Comparison of ENCODE assay signal across 8 mouse cellular contexts in the genomic region with DNA sequence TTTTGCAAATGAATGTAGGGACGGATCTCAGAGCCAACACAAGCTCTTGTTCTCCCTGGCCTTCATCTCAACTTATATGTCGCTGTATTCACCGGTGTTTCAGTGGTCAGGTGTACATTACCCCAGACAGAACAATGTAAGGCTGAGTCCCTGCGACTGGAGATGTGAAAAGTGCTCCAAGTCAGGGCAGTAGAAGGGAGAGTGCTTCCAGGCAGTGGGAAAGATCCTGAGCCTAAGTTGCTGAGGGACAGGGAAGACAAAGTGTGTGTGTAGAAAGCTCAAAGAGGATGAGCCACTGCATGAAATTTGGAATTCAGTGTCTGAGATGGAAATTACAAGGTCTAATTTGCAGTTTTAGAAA. TPM values are rescaled to one million over a fixed set of nuclear protein-coding genes. Genes with fewer than 3 reads are reported as not detected.
DNase-seq lines count a peak whose midpoint lies in the region; ATAC-seq and TF ChIP-seq lines count a peak whose summit lies in the region.

No protein-coding gene starts in this region.

- no peak for DNase-seq in heart, adult 2 months
- DNase-seq in heart, adult 18-20 months: no peak
- DNase-seq in CH12.LX (ENCODE audit: extremely low read depth) (no peak), adipocyte (ENCODE audit: low spot score) (no peak)
- no peak for DNase-seq in adrenal gland, postnatal 14 days
- DNase-seq in frontal cortex, adult 2 months (ENCODE audit: extremely low spot score in 1 of 2, low spot score in 1 of 2): no peak

- H3K4me3 ChIP-seq in heart, adult 2 months: peak overlapping the region; percentile 81
- peak overlapping the region; percentile 89 to 97 (median 92) for H3K4me3 ChIP-seq in CH12.LX (replicated peaks in 1 of 3; ENCODE audit: low read depth in 2 of 3, low read length in 2 of 3, poor library complexity in 1 of 3)
- H3K4me3 ChIP-seq in forebrain, embryonic 16.5 days (replicated peaks; ENCODE audit: low read length): peak overlapping the region; percentile 95
- H3K4me3 ChIP-seq in liver, embryonic 15.5 days (replicated peaks): peak overlapping the region; percentile 79

- ATAC-seq in forebrain, embryonic 16.5 days: no peak
- no peak for ATAC-seq in liver, embryonic 15.5 days (ENCODE audit: insufficient read depth)

- H3K79me2 ChIP-seq in heart, adult 2 months (replicated peaks; ENCODE audit: control insufficient read depth, insufficient read depth, low read length): peaks cover 2% of the 10 kb centered on the region
- peaks cover 39% of the 10 kb centered on the region for H3K79me2 ChIP-seq in CH12.LX (replicated peaks; ENCODE audit: control insufficient read depth, extremely low read depth, insufficient read depth, poor library complexity, severe bottlenecking)

- peak overlapping the region; percentile 79 for H3K9ac ChIP-seq in heart, adult 2 months (ENCODE audit: low read depth, low read length)
- H3K9ac ChIP-seq in CH12.LX (ENCODE audit: insufficient read depth, low read depth): peak overlapping the region; percentile 70
- peak overlapping the region; percentile 87 for H3K9ac ChIP-seq in forebrain, embryonic 16.5 days (replicated peaks; ENCODE audit: low read depth, low read length)
- H3K9ac ChIP-seq in liver, embryonic 15.5 days: peak overlapping the region; percentile 84

- H3K27me3 ChIP-seq in heart, adult 2 months (ENCODE audit: control insufficient read depth, insufficient read depth, low read length): no peaks in the 10 kb centered on the region
- no peaks in the 10 kb centered on the region for H3K27me3 ChIP-seq in CH12.LX (replicated peaks)
- no peaks in the 10 kb centered on the region for H3K27me3 ChIP-seq in forebrain, embryonic 16.5 days (replicated peaks; ENCODE audit: control insufficient read depth, insufficient read depth, low read length)
- no peaks in the 10 kb centered on the region for H3K27me3 ChIP-seq in liver, embryonic 15.5 days

- no peaks in the 10 kb centered on the region for H3K36me3 ChIP-seq in heart, adult 2 months (ENCODE audit: control insufficient read depth, insufficient read depth, low read length)
- H3K36me3 ChIP-seq in CH12.LX (replicated peaks in 1 of 2; ENCODE audit: control insufficient read depth in 1 of 2, insufficient read depth in 1 of 2, low read length in 1 of 2): peaks cover 3 to 20% of the 10 kb centered on the region in 2 experiments
- no peaks in the 10 kb centered on the region for H3K36me3 ChIP-seq in forebrain, embryonic 16.5 days (ENCODE audit: control insufficient read depth, insufficient read depth)
- peaks cover 5% of the 10 kb centered on the region; the same call in 1 of the 2 replicates for H3K36me3 ChIP-seq in liver, embryonic 15.5 days (replicated peaks)

- TF ChIP-seq POLR2A in heart, adult 2 months (IDR thresholded peaks at IDR 0.05; ENCODE audit: insufficient read depth, low read depth, low read length): no peak
- TF ChIP-seq POLR2A in CH12.LX (IDR thresholded peaks at IDR 0.05; ENCODE audit: low read depth, low read length): no peak

- no peak for TF ChIP-seq CTCF in heart, adult 2 months (IDR thresholded peaks at IDR 0.05)
- no peak for TF ChIP-seq CTCF in CH12.LX (conservative IDR thresholded peaks at IDR 0.05 in 1 of 2, IDR thresholded peaks at IDR 0.05 in 1 of 2; ENCODE audit: low read depth in 2 of 2, low read length in 2 of 2)

- H3K4me2 ChIP-seq in CH12.LX (ENCODE audit: insufficient read depth, low read depth, poor library complexity, severe bottlenecking): peak overlapping the region; percentile 99
- peak overlapping the region; percentile 89 for H3K4me2 ChIP-seq in forebrain, embryonic 16.5 days (ENCODE audit: low read length)
- peak overlapping the region; percentile 80 for H3K4me2 ChIP-seq in liver, embryonic 15.5 days

- peaks cover 5% of the 10 kb centered on the region for H3K4me1 ChIP-seq in heart, adult 2 months (ENCODE audit: control insufficient read depth, insufficient read depth, low read length)
- H3K4me1 ChIP-seq in CH12.LX (ENCODE audit: control insufficient read depth in 1 of 2, insufficient read depth in 2 of 2): peaks cover 6 to 44% of the 10 kb centered on the region in 2 experiments; a peak in 3 of 4 replicates
- peaks cover 17% of the 10 kb centered on the region for H3K4me1 ChIP-seq in forebrain, embryonic 16.5 days (replicated peaks; ENCODE audit: control insufficient read depth, insufficient read depth, low read length)
- peaks cover 44% of the 10 kb centered on the region for H3K4me1 ChIP-seq in liver, embryonic 15.5 days (replicated peaks)

- H3K27ac ChIP-seq in heart, adult 2 months: peak overlapping the region; percentile 97
- peak overlapping the region; percentile 48 for H3K27ac ChIP-seq in CH12.LX (ENCODE audit: insufficient read depth, low read depth)
- H3K27ac ChIP-seq in forebrain, embryonic 16.5 days (ENCODE audit: low read length): peak overlapping the region; percentile 50
- H3K27ac ChIP-seq in liver, embryonic 15.5 days (replicated peaks): peak overlapping the region; percentile 95

- TF ChIP-seq RAD21 in CH12.LX (IDR thresholded peaks at IDR 0.05; ENCODE audit: low read depth, low read length): no peak

- in situ Hi-C loops in CH12.LX (cut with MboI; ENCODE audit: low pct_ligation_motif_present, low pct_unique_long_range_greater_than_20kb, low sequenced_read_pairs): no loop called here

- dilution Hi-C loops in CH12.LX (cut with MboI; ENCODE audit: extremely low pct_ligation_motif_present, extremely low pct_unique_long_range_greater_than_20kb, low sequenced_read_pairs): no loop called here

- peaks cover 9% of the 10 kb centered on the region for H3K9me3 ChIP-seq in CH12.LX (replicated peaks; ENCODE audit: low read length)
- no peaks in the 10 kb centered on the region for H3K9me3 ChIP-seq in forebrain, embryonic 16.5 days (ENCODE audit: control insufficient read depth, low read length)
- no peaks in the 10 kb centered on the region for H3K9me3 ChIP-seq in liver, embryonic 15.5 days (replicated peaks)

- 1% methylated on average over 4 of the region's 4 CpGs for WGBS in heart, adult 2 months
- 3% methylated on average over 4 of the region's 4 CpGs for WGBS in forebrain, embryonic 16.5 days
- WGBS in liver, embryonic 15.5 days (ENCODE audit: insufficient replicate concordance): 5% methylated on average over 4 of the region's 4 CpGs

- TF ChIP-seq EP300 in heart, adult 2 months (IDR thresholded peaks at IDR 0.05; ENCODE audit: insufficient read depth, low read depth, low read length): no peak
- no peak for TF ChIP-seq EP300 in CH12.LX (IDR thresholded peaks at IDR 0.05; ENCODE audit: low read length)

- intact Hi-C loops in heart, adult 2 months (cut with DNase I): loop anchor here (1.0 to 5.0 kb wide), 5 partner anchors 26 to 730 kb away; partner anchors contain the start of genes Cpped1, Gspt1, Rsl1d1 and Txndc11

TF ChIP-seq in CH12.LX, 34 proteins besides CTCF, POLR2A, EP300 and RAD21 (continues in another document):
- TF ChIP-seq PAX5 (IDR thresholded peaks at IDR 0.05; ENCODE audit: low read length): no peak
- TF ChIP-seq HCFC1 (IDR thresholded peaks at IDR 0.05; ENCODE audit: low read depth, low read length): no peak
- no peak for TF ChIP-seq MAX (IDR thresholded peaks at IDR 0.05; ENCODE audit: low read length)
- no peak for TF ChIP-seq IRF4 (IDR thresholded peaks at IDR 0.05; ENCODE audit: low read depth, low read length)
- TF ChIP-seq ELF1 (IDR thresholded peaks at IDR 0.05; ENCODE audit: low read depth, low read length): no peak
- no peak for TF ChIP-seq POLR2AphosphoS2 (IDR thresholded peaks at IDR 0.05; ENCODE audit: low read depth, low read length)
- no peak for TF ChIP-seq BHLHE40 (IDR thresholded peaks at IDR 0.05; ENCODE audit: low read depth, low read length)
- TF ChIP-seq TBP (conservative IDR thresholded peaks at IDR 0.05; ENCODE audit: low read depth, low read length): no peak
- 0 out of 2 replicates have a peak, but pooled peaks have one; percentile 12 for TF ChIP-seq MEF2A (IDR thresholded peaks at IDR 0.05; ENCODE audit: borderline replicate concordance, low read depth, low read length)
- no peak for TF ChIP-seq ZNF384 (IDR thresholded peaks at IDR 0.05; ENCODE audit: low read depth, low read length)
- no peak for TF ChIP-seq USF1 (IDR thresholded peaks at IDR 0.05; ENCODE audit: low read depth, low read length)

RNA-seq across cellular contexts. Expression of gene Zc3h7a, which starts 0.7 kb away (rescaled TPM):
- 10 to 100 TPM; 24.2 to 24.3 TPM for total RNA-seq in heart, adult 2 months (2021)
- polyA plus RNA-seq in heart, adult 2 months (2012; rRNA removed): 27.5 and 47.0 TPM in 2 replicates
- 10 to 100 TPM; 20.8 to 29.1 TPM for total RNA-seq in heart, adult 18-20 months (2021)
- total RNA-seq in CH12.LX (2012; rRNA removed): 78.6 and 85.3 TPM in 2 replicates
- 177 and 242 TPM in 2 replicates for total RNA-seq in CH12.LX (2014; rRNA removed)
- 171 and 177 TPM in 2 replicates for polyA plus RNA-seq in CH12.LX (2012; ENCODE audit: insufficient read length, low read depth)
- polyA plus RNA-seq in forebrain, embryonic 16.5 days (2015; fragmentation: Nextera tagmentation; extraction: Ambion mirVana): 80.4 and 89.3 TPM in 2 replicates
- 33.2 and 38.4 TPM in 2 replicates for polyA plus RNA-seq in liver, embryonic 15.5 days (2015; fragmentation: Nextera tagmentation; extraction: Ambion mirVana)
- total RNA-seq in adrenal gland, postnatal 14 days (2021): 63.3 and 78.2 TPM in 2 replicates
- 90.4 and 104 TPM in 2 replicates for polyA plus RNA-seq in frontal cortex, adult 2 months (2012; rRNA removed)

RNA-seq across cellular contexts. Expression of gene Rsl1d1, which starts 26.3 kb away (rescaled TPM):
- total RNA-seq in heart, adult 2 months (2021): 10 to 100 TPM; 51.6 to 52.8 TPM
- polyA plus RNA-seq in heart, adult 2 months (2012; rRNA removed): 9.4 and 17.3 TPM in 2 replicates
- total RNA-seq in heart, adult 18-20 months (2021): 10 to 100 TPM; 52.7 to 58.3 TPM
- total RNA-seq in CH12.LX (2012; rRNA removed) (177 and 244 TPM in 2 replicates), CH12.LX (2014; rRNA removed) (697 and 769 TPM in 2 replicates)
- polyA plus RNA-seq in CH12.LX (2012; ENCODE audit: insufficient read length, low read depth): 494 and 495 TPM in 2 replicates
- 155 and 178 TPM in 2 replicates for polyA plus RNA-seq in forebrain, embryonic 16.5 days (2015; fragmentation: Nextera tagmentation; extraction: Ambion mirVana)
- polyA plus RNA-seq in liver, embryonic 15.5 days (2015; fragmentation: Nextera tagmentation; extraction: Ambion mirVana): 75.3 and 84.3 TPM in 2 replicates
- 78.6 and 81.6 TPM in 2 replicates for total RNA-seq in adrenal gland, postnatal 14 days (2021)
- polyA plus RNA-seq in frontal cortex, adult 2 months (2012; rRNA removed): 41.9 and 45.8 TPM in 2 replicates

RNA-seq across cellular contexts. Expression of gene Txndc11, which starts 42.4 kb away (rescaled TPM):
- 10 to 100 TPM; 13.0 to 14.8 TPM for total RNA-seq in heart, adult 2 months (2021)
- 11.2 and 17.8 TPM in 2 replicates for polyA plus RNA-seq in heart, adult 2 months (2012; rRNA removed)
- total RNA-seq in heart, adult 18-20 months (2021): 10 to 100 TPM; 13.6 to 14.0 TPM
- total RNA-seq in CH12.LX (2012; rRNA removed) (51.3 and 63.0 TPM in 2 replicates), CH12.LX (2014; rRNA removed) (40.6 and 40.8 TPM in 2 replicates)
- polyA plus RNA-seq in CH12.LX (2012; ENCODE audit: insufficient read length, low read depth): 60.3 and 63.2 TPM in 2 replicates
- polyA plus RNA-seq in forebrain, embryonic 16.5 days (2015; fragmentation: Nextera tagmentation; extraction: Ambion mirVana): 29.8 and 33.3 TPM in 2 replicates
- 15.7 and 15.9 TPM in 2 replicates for polyA plus RNA-seq in liver, embryonic 15.5 days (2015; fragmentation: Nextera tagmentation; extraction: Ambion mirVana)
- total RNA-seq in adrenal gland, postnatal 14 days (2021): 42.1 and 42.6 TPM in 2 replicates
- 31.0 and 32.7 TPM in 2 replicates for polyA plus RNA-seq in frontal cortex, adult 2 months (2012; rRNA removed)
